Mouse (Mus musculus): ENCODE data around the gene Tspan9. TPM values are rescaled to one million over a fixed set of nuclear protein-coding genes. Genes with fewer than 3 reads are reported as not detected.

Gene Tspan9
- total RNA-seq, 1 experiment = 161 TPM

GRCm38 (mm10) chr6:127948656-127949055 lies 194.7 kb downstream of the Tspan9 start:
- H3K9me3 ChIP-seq (ENCODE audit: control insufficient read depth, insufficient read depth, low read depth, low read length) = no peaks in the 10 kb centered on the region
- H3K9ac ChIP-seq (ENCODE audit: insufficient read depth, low read depth, low read length, poor library complexity, severe bottlenecking) = no peak overlapping the region
- DNase-seq (ENCODE audit: low read depth, low spot score) = no peak

DNA sequence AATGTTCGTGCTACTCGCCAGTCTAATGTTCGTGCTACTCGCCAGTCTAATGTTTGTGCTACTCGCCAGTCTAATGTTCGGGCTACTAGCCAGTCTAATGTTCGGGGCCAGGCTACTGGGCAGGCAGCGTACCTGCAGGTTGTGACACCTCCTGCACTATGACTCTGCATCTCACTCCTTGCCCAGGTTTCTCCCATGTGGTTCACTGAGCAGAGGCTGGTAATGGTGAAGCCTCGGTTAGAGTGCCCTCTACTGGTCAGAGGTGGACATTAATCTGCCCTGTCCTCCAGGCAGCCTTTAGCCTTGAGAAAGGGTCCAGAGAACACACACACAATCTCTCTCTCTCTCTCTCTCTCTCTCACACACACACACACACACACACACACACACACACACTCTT lies 197.7 kb downstream of the Tspan9 start:
- Histone ChIP-seq H3K9ac (ENCODE audit: insufficient read depth, low read depth, low read length, poor library complexity, severe bottlenecking) (no peak overlapping the region), H3K36me3 (ENCODE audit: control insufficient read depth, insufficient read depth, low read length, poor library complexity, severe bottlenecking) (no peaks in the 10 kb centered on the region), H3K27ac (ENCODE audit: insufficient read depth, low read depth, low read length, poor library complexity, severe bottlenecking) (no peak overlapping the region), H3K4me3 (ENCODE audit: insufficient read depth in 1 of 2, low read depth in 1 of 2, low read length in 2 of 2, poor library complexity in 1 of 2, severe bottlenecking in 1 of 2) (no peak overlapping the region), H3K4me1 (ENCODE audit: control insufficient read depth in 2 of 2, insufficient read depth in 2 of 2, low read length in 2 of 2, poor library complexity in 1 of 2) (no peaks in the 10 kb centered on the region), H3K9me3 (ENCODE audit: control insufficient read depth, insufficient read depth, low read depth, low read length) (no peaks in the 10 kb centered on the region)
- in situ Hi-C loops (cut with MboI; ENCODE audit: low sequenced_read_pairs in 2 of 2, unreplicated experiment in 2 of 2) = no loop called here
- peak; percentile 66 for DNase-seq (ENCODE audit: low read depth, low spot score)
- peak; percentile 71; the same call in 1 of the 2 replicates for TF ChIP-seq ZC3H11A (IDR thresholded peaks at IDR 0.05; ENCODE audit: borderline replicate concordance, low read depth, low read length)
- no peak for TF ChIP-seq ZNF384 (IDR thresholded peaks at IDR 0.05; ENCODE audit: low read depth, low read length)

More at GRCm38 (mm10) chr6:127948656-127949055, 194.7 kb downstream of the Tspan9 start:
- Histone ChIP-seq H3K4me3 (ENCODE audit: insufficient read depth in 1 of 2, low read depth in 1 of 2, low read length in 2 of 2, poor library complexity in 1 of 2, severe bottlenecking in 1 of 2) (no peak overlapping the region), H3K27ac (ENCODE audit: insufficient read depth, low read depth, low read length, poor library complexity, severe bottlenecking) (no peak overlapping the region), H3K36me3 (ENCODE audit: control insufficient read depth, insufficient read depth, low read length, poor library complexity, severe bottlenecking) (no peaks in the 10 kb centered on the region), H3K4me1 (ENCODE audit: control insufficient read depth in 2 of 2, insufficient read depth in 2 of 2, low read length in 2 of 2, poor library complexity in 1 of 2) (no peaks in the 10 kb centered on the region)
- no peak for TF ChIP-seq CHD2 (IDR thresholded peaks at IDR 0.05; ENCODE audit: low read depth, low read length)
- TF ChIP-seq MAFK (IDR thresholded peaks at IDR 0.05; ENCODE audit: insufficient read depth, low read depth, low read length) = no peak
- TF ChIP-seq HCFC1 (IDR thresholded peaks at IDR 0.05; ENCODE audit: borderline replicate concordance, insufficient read depth, low read length) = no peak
- TF ChIP-seq ZNF384 (IDR thresholded peaks at IDR 0.05; ENCODE audit: low read depth, low read length) = no peak
- no peak for TF ChIP-seq ZC3H11A (IDR thresholded peaks at IDR 0.05; ENCODE audit: borderline replicate concordance, low read depth, low read length)
- in situ Hi-C loops (cut with MboI; ENCODE audit: low sequenced_read_pairs in 2 of 2, unreplicated experiment in 2 of 2) = no loop called here

DNA sequence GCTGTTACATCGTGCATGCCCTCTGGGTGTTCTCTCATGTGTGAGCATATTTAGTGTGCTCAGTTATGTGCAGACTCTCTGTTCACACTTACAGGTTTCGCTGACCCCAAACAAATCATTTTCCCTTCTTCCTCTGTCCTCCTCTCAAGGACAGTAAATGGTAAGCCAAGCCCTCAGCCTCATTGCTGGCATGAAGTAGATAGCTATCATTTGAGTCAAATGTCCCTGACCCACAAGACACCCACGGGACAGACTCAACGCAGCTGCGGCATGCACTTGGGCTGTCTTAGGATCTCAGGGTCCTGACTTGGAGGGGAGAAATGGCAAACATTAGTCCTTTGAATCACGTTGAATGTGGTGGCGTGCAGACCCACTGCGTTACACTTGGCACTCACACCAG lies 201.0 kb downstream of the Tspan9 start:
- no peak for TF ChIP-seq ZNF384 (IDR thresholded peaks at IDR 0.05; ENCODE audit: low read depth, low read length)
- TF ChIP-seq MAFK (IDR thresholded peaks at IDR 0.05; ENCODE audit: insufficient read depth, low read depth, low read length) = no peak
- TF ChIP-seq ZC3H11A (IDR thresholded peaks at IDR 0.05; ENCODE audit: borderline replicate concordance, low read depth, low read length) = no peak
- no peak for TF ChIP-seq CHD2 (IDR thresholded peaks at IDR 0.05; ENCODE audit: low read depth, low read length)
- TF ChIP-seq HCFC1 (IDR thresholded peaks at IDR 0.05; ENCODE audit: borderline replicate concordance, insufficient read depth, low read length) = no peak
- no peak for DNase-seq (ENCODE audit: low read depth, low spot score)
- Histone ChIP-seq H3K4me1 (ENCODE audit: control insufficient read depth in 2 of 2, insufficient read depth in 2 of 2, low read length in 2 of 2, poor library complexity in 1 of 2) (no peaks in the 10 kb centered on the region), H3K9ac (ENCODE audit: insufficient read depth, low read depth, low read length, poor library complexity, severe bottlenecking) (no peak overlapping the region), H3K9me3 (ENCODE audit: control insufficient read depth, insufficient read depth, low read depth, low read length) (no peaks in the 10 kb centered on the region), H3K36me3 (ENCODE audit: control insufficient read depth, insufficient read depth, low read length, poor library complexity, severe bottlenecking) (no peaks in the 10 kb centered on the region), H3K27ac (ENCODE audit: insufficient read depth, low read depth, low read length, poor library complexity, severe bottlenecking) (no peak overlapping the region), H3K4me3 (ENCODE audit: insufficient read depth in 1 of 2, low read depth in 1 of 2, low read length in 2 of 2, poor library complexity in 1 of 2, severe bottlenecking in 1 of 2) (no peak overlapping the region)
- in situ Hi-C loops (cut with MboI; ENCODE audit: low sequenced_read_pairs in 2 of 2, unreplicated experiment in 2 of 2) = no loop called here

DNA sequence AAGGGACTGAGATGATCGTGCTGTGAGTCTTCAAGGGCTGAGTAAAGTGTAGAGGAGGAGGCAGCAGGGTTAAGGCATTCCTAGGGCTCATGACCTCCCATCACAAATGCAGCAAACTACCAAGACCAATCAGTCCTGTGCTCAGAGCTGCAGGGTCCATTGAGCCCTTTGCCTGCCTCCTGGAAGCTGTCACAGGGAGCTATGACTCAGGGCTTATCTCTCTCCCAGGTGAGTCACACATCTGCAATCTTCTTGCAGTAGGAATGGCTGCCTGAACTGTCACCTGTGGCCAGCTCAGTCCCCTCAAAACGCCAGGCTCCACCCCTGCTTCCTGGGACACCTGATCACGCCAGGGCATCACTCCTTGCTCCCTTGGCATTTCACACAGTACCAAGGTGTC lies 208.3 kb downstream of the Tspan9 start:
- no peak overlapping the region for H3K27ac ChIP-seq (ENCODE audit: insufficient read depth, low read depth, low read length, poor library complexity, severe bottlenecking)
- H3K9me3 ChIP-seq (ENCODE audit: control insufficient read depth, insufficient read depth, low read depth, low read length) = no peaks in the 10 kb centered on the region
- no peak overlapping the region for H3K9ac ChIP-seq (ENCODE audit: insufficient read depth, low read depth, low read length, poor library complexity, severe bottlenecking)
- no peaks in the 10 kb centered on the region for H3K36me3 ChIP-seq (ENCODE audit: control insufficient read depth, insufficient read depth, low read length, poor library complexity, severe bottlenecking)
- H3K4me1 ChIP-seq (ENCODE audit: control insufficient read depth in 2 of 2, insufficient read depth in 2 of 2, low read length in 2 of 2, poor library complexity in 1 of 2) = no peaks in the 10 kb centered on the region
- H3K4me3 ChIP-seq (ENCODE audit: insufficient read depth in 1 of 2, low read depth in 1 of 2, low read length in 2 of 2, poor library complexity in 1 of 2, severe bottlenecking in 1 of 2) = no peak overlapping the region
- DNase-seq (ENCODE audit: low read depth, low spot score) = no peak
- in situ Hi-C loops (cut with MboI; ENCODE audit: low sequenced_read_pairs in 2 of 2, unreplicated experiment in 2 of 2) = no loop called here
- TF ChIP-seq CHD2 (IDR thresholded peaks at IDR 0.05; ENCODE audit: low read depth, low read length) (no peak), HCFC1 (IDR thresholded peaks at IDR 0.05; ENCODE audit: borderline replicate concordance, insufficient read depth, low read length) (no peak), ZNF384 (IDR thresholded peaks at IDR 0.05; ENCODE audit: low read depth, low read length) (no peak), MAFK (IDR thresholded peaks at IDR 0.05; ENCODE audit: insufficient read depth, low read depth, low read length) (no peak), ZC3H11A (IDR thresholded peaks at IDR 0.05; ENCODE audit: borderline replicate concordance, low read depth, low read length) (no peak)

- no peaks in the 10 kb centered on the region for H3K4me1 ChIP-seq (ENCODE audit: control insufficient read depth in 2 of 2, insufficient read depth in 2 of 2, low read length in 2 of 2, poor library complexity in 1 of 2)
- no peaks in the 10 kb centered on the region for H3K9me3 ChIP-seq (ENCODE audit: control insufficient read depth, insufficient read depth, low read depth, low read length)
- DNase-seq (ENCODE audit: low read depth, low spot score) = no peak
- in situ Hi-C loops (cut with MboI; ENCODE audit: low sequenced_read_pairs in 2 of 2, unreplicated experiment in 2 of 2) = no loop called here
- H3K36me3 ChIP-seq (ENCODE audit: control insufficient read depth, insufficient read depth, low read length, poor library complexity, severe bottlenecking) = no peaks in the 10 kb centered on the region
- H3K27ac ChIP-seq (ENCODE audit: insufficient read depth, low read depth, low read length, poor library complexity, severe bottlenecking) = no peak overlapping the region
- H3K9ac ChIP-seq (ENCODE audit: insufficient read depth, low read depth, low read length, poor library complexity, severe bottlenecking) = no peak overlapping the region
- no peak for TF ChIP-seq ZC3H11A (IDR thresholded peaks at IDR 0.05; ENCODE audit: borderline replicate concordance, low read depth, low read length)
- no peak for TF ChIP-seq CHD2 (IDR thresholded peaks at IDR 0.05; ENCODE audit: low read depth, low read length)
- TF ChIP-seq HCFC1 (IDR thresholded peaks at IDR 0.05; ENCODE audit: borderline replicate concordance, insufficient read depth, low read length) = no peak
- TF ChIP-seq MAFK (IDR thresholded peaks at IDR 0.05; ENCODE audit: insufficient read depth, low read depth, low read length) = no peak
- no peak for TF ChIP-seq ZNF384 (IDR thresholded peaks at IDR 0.05; ENCODE audit: low read depth, low read length)
- H3K4me3 ChIP-seq (ENCODE audit: insufficient read depth in 1 of 2, low read depth in 1 of 2, low read length in 2 of 2, poor library complexity in 1 of 2, severe bottlenecking in 1 of 2) = no peak overlapping the region
Measured at GRCm38 (mm10) chr6:127933841-127934240, 209.6 kb downstream of the Tspan9 start.
